Comparison of ENCODE assay signal across 8 mouse cellular contexts in genomic region chr16:30599491-30600268, GRCm38 (mm10). TPM values are rescaled to one million over a fixed set of nuclear protein-coding genes. Genes with fewer than 3 reads are reported as not detected.
DNase-seq lines count a peak whose midpoint lies in the region; ATAC-seq and TF ChIP-seq lines count a peak whose summit lies in the region.

Fam43a (plus strand) TSS chr16:30599723.

- TF ChIP-seq CTCF in Patski (IDR thresholded peaks at IDR 0.05), result no peak

- peak within 1 kb of the TSS; percentile 75 for H3K9ac ChIP-seq in hindbrain, embryonic 14.5 days

- ATAC-seq in Patski, result peak; percentile 85
- ATAC-seq in hindbrain, embryonic 14.5 days (ENCODE audit: low FRiP score), result peak; percentile 73

- under 1% methylated on average over 63 of the region's 63 CpGs for WGBS in hindbrain, embryonic 14.5 days
- under 1% methylated on average over 63 of the region's 63 CpGs for WGBS in macrophage (ENCODE audit: missing documents)

- POLR2A ChIA-PET in Patski (lab: Charles Lee), result interaction anchor here (0.5 to 5.4 kb wide), 25 partner anchors 47 to 470 kb away, joined by 3 to 31 read pairs (median 5); no protein-coding TSS in a partner anchor

- CTCF ChIA-PET in Patski (lab: Charles Lee), result interaction anchor here (1.2 to 2.9 kb wide), 6 partner anchors 35 to 471 kb away, joined by 3 to 11 read pairs (median 6); no protein-coding TSS in a partner anchor

- no peaks in the 10 kb centered on the region for H3K27me3 ChIP-seq in Patski
- peaks cover 13% of the 10 kb centered on the region for H3K27me3 ChIP-seq in hindbrain, embryonic 14.5 days (ENCODE audit: control insufficient read depth, insufficient read depth, low read length)

- H3K4me1 ChIP-seq in hindbrain, embryonic 14.5 days (replicated peaks; ENCODE audit: control insufficient read depth, insufficient read depth, low read length), result peaks cover 17% of the 10 kb centered on the region

- peak within 1 kb of the TSS; percentile 74; the same call in 1 of the 2 replicates for H3K27ac ChIP-seq in hindbrain, embryonic 14.5 days
- peak within 1 kb of the TSS; percentile 78 for H3K27ac ChIP-seq in macrophage

- peak; percentile 86 for DNase-seq in Patski (ENCODE audit: low read depth, low spot score)
- DNase-seq in cerebellum, postnatal 10 days, result peak; percentile 94 to 95
- peak; percentile 85 to 86 for DNase-seq in frontal cortex, postnatal 36 days (ENCODE audit: low spot score in 2 of 2)
- DNase-seq in hindbrain, embryonic 14.5 days (ENCODE audit: low spot score), result peak; percentile 80
- peak; percentile 82 to 88 for DNase-seq in left cerebral cortex, adult 18-20 months (ENCODE audit: low spot score in 2 of 2)
- DNase-seq in retina, postnatal 7 days (ENCODE audit: low read depth, low spot score), result peak; percentile 81
- DNase-seq in urinary bladder, adult 18-20 months (ENCODE audit: low spot score in 2 of 2), result peak; percentile 87 to 89

- H3K36me3 ChIP-seq in hindbrain, embryonic 14.5 days (replicated peaks; ENCODE audit: control insufficient read depth, insufficient read depth), result no peaks in the 10 kb centered on the region
- H3K36me3 ChIP-seq in macrophage (ENCODE audit: inconsistent target), result no peaks in the 10 kb centered on the region

- H3K79me2 ChIP-seq in macrophage (ENCODE audit: inconsistent target), result no peaks in the 10 kb centered on the region

- H3K9me3 ChIP-seq in hindbrain, embryonic 14.5 days (ENCODE audit: control insufficient read depth, low read length), result no peaks in the 10 kb centered on the region

- peak within 1 kb of the TSS; percentile 71 for H3K4me3 ChIP-seq in hindbrain, embryonic 14.5 days (replicated peaks; ENCODE audit: low read length)
- peak within 1 kb of the TSS; percentile 47 for H3K4me3 ChIP-seq in macrophage (ENCODE audit: inconsistent target)

- in situ Hi-C loops in Patski (cut with MboI; ENCODE audit: low pct_unique_long_range_greater_than_20kb), result loop anchor here (5.0 to 10.0 kb wide), 3 partner anchors 283 to 755 kb away; no protein-coding TSS in a partner anchor

- H3K4me2 ChIP-seq in hindbrain, embryonic 14.5 days (replicated peaks), result peak within 1 kb of the TSS; percentile 97

RNA-seq across cellular contexts. Expression of gene Fam43a, which starts in this region (rescaled TPM):
- polyA plus RNA-seq in Patski (2021) (94.0 TPM), macrophage (2018) (1.2 to 11.3 TPM (median 3.3 TPM) in 3 replicates)
- polyA plus RNA-seq in hindbrain, embryonic 14.5 days (2014; fragmentation: Nextera tagmentation; extraction: Ambion mirVana), result 10.2 and 10.7 TPM in 2 replicates
- 10 to 100 TPM; 17.1 to 18.0 TPM for total RNA-seq in left cerebral cortex, adult 18-20 months (2021)
- 10 to 100 TPM in 8 of 26 experiments, 1 to 10 TPM in 18; 2.5 to 21.3 (median 6.1) TPM for total RNA-seq in macrophage (2018; cell fraction: chromatin; rRNA removed)
- total RNA-seq in macrophage (2018; cell fraction: cytosol; rRNA removed), result 10 to 100 TPM in 12 of 26 experiments, 1 to 10 TPM in 14; 4.1 to 36.3 (median 8.3) TPM
- total RNA-seq in macrophage (2018; cell fraction: nucleus; rRNA removed), result 10 to 100 TPM in 16 of 26 experiments, 1 to 10 TPM in 10; 5.1 to 29.1 (median 11.4) TPM

Comparison
In these comparisons a context has a peak if more than half of its experiments do, and no peak if none do; other contexts are left out.
1. Peak in every context shown above with its lines: DNase-seq, ATAC-seq, H3K4me3 ChIP-seq and H3K27ac ChIP-seq.